Mouse (Mus musculus) C2C12 (cell line): ENCODE results near the gene Trip10.

Experiments used
- CTCF ChIP-seq: IDR thresholded peaks from one replicate; pipeline ENCODE4 v1.5.1; 2011; ENCODE audit not compliant: control insufficient read depth, insufficient read depth, insufficient read length
- MAX ChIP-seq: IDR thresholded peaks from one replicate; pipeline ENCODE4 v1.6.1; 2011; ENCODE audit warnings: mild to moderate bottlenecking, control low read depth
- USF1 ChIP-seq: IDR thresholded peaks from one replicate; pipeline ENCODE4 v1.6.1; 2011; ENCODE audit warnings: low read depth, mild to moderate bottlenecking, control low read depth, moderate library complexity

DNA sequence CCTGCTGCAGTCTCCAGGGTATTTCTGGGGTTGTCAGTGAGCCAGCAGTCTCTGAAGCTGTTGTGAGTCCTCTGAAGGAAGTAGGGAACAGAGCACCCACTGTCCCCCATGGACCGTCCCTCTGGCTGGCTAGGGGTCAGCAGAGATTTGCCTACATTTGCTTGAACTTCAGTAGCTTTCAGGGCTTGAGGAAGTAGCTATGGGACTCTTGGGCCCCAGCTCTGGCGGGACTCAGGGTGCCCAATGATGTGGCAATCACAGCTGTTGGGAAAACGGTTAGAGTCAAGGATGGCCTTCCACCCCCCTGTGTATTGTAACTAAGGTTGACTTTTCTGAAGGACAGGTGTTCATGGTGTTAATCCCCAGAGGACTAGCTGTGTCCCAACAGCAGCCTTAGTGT is 31.2 kb downstream of the Trip10 start:
- no peak for TF ChIP-seq USF1
- no peak for TF ChIP-seq CTCF
- TF ChIP-seq MAX, result no peak
